In the genomic region with DNA sequence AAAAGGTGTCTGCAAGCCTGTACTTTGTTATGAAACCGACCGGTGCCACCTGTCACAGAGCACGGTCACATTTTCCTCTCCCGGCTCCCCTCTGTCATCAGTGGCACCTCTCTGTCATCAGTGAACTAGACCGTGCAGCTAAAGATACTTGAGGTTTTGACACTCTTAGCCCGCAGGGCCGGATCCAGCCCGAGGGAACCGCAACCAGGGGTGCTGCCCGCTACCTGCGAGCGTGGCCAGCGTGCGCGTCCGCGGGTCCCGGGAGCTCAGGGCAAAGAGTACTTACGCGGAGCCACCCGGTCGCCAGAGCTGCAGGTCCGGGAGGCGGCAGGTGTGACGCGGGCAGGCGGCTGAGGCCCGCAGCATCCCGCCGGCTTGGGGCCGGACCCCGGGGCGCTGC, we compare ENCODE assay signal across 9 mouse cellular contexts. TPM values are rescaled to one million over a fixed set of nuclear protein-coding genes. Genes with fewer than 3 reads are reported as not detected.
DNase-seq lines count a peak whose midpoint lies in the region; ATAC-seq and TF ChIP-seq lines count a peak whose summit lies in the region.
"Had no signal": no experiment of that assay in that cellular context is flagged by ENCODE, and none has a peak within 500 bp of the region (broad histone marks: within the 10 kb centered on the region; RNA-seq: fewer than 3 reads in every experiment).

No protein-coding gene starts in this region.

- peaks cover 4% of the 10 kb centered on the region; the same call in 1 of the 2 replicates for H3K4me1 ChIP-seq in lung, embryonic 14.5 days (ENCODE audit: insufficient read depth)
- peaks cover 13% of the 10 kb centered on the region for H3K4me1 ChIP-seq in forebrain, postnatal 0 days (ENCODE audit: insufficient read depth)
- no peaks in the 10 kb centered on the region for H3K4me1 ChIP-seq in intestine, postnatal 0 days (replicated peaks; ENCODE audit: control insufficient read depth, insufficient read depth, low read length)
- peaks cover 23% of the 10 kb centered on the region for H3K4me1 ChIP-seq in liver, embryonic 13.5 days (replicated peaks)

- WGBS in lung, embryonic 14.5 days: under 1% methylated on average over 33 of the region's 33 CpGs
- 4% methylated on average over 32 of the region's 33 CpGs for WGBS in forebrain, postnatal 0 days
- under 1% methylated on average over 33 of the region's 33 CpGs for WGBS in intestine, postnatal 0 days
- WGBS in liver, embryonic 13.5 days (ENCODE audit: insufficient replicate concordance): 3% methylated on average over 33 of the region's 33 CpGs

- no peak for ATAC-seq in lung, embryonic 14.5 days (ENCODE audit: insufficient read depth)
- no peak for ATAC-seq in forebrain, postnatal 0 days
- ATAC-seq in intestine, postnatal 0 days: no peak
- no peak for ATAC-seq in liver, embryonic 13.5 days (ENCODE audit: low read depth)

- TF ChIP-seq CTCF in lung, embryonic 14.5 days (IDR thresholded peaks at IDR 0.05; ENCODE audit: low read depth): no peak
- TF ChIP-seq CTCF in brain, embryonic 14.5 days (IDR thresholded peaks at IDR 0.05; ENCODE audit: borderline replicate concordance, extremely low read depth, insufficient read depth, insufficient read length): no peak
- TF ChIP-seq CTCF in forebrain, postnatal 0 days (IDR thresholded peaks at IDR 0.05; ENCODE audit: low read depth): no peak
- TF ChIP-seq CTCF in intestine, postnatal 0 days (IDR thresholded peaks at IDR 0.05; ENCODE audit: low read depth): no peak

- H3K36me3 ChIP-seq in lung, embryonic 14.5 days (ENCODE audit: insufficient read depth): peaks cover 12% of the 10 kb centered on the region; the same call in 1 of the 2 replicates
- 0 out of 2 replicates have a peak, but pooled peaks cover under 1% of the 10 kb centered on the region for H3K36me3 ChIP-seq in forebrain, postnatal 0 days (ENCODE audit: insufficient read depth)
- H3K36me3 ChIP-seq in intestine, postnatal 0 days (ENCODE audit: control insufficient read depth, insufficient read depth): no peaks in the 10 kb centered on the region
- H3K36me3 ChIP-seq in liver, embryonic 13.5 days: no peaks in the 10 kb centered on the region

- peak overlapping the region; percentile 52 for H3K9ac ChIP-seq in lung, embryonic 14.5 days
- peak overlapping the region; percentile 84 for H3K9ac ChIP-seq in forebrain, postnatal 0 days
- 0 out of 2 replicates have a peak overlapping the region, but pooled peaks have one; percentile 26 for H3K9ac ChIP-seq in intestine, postnatal 0 days (ENCODE audit: low read depth, low read length)
- peak overlapping the region; percentile 60 for H3K9ac ChIP-seq in liver, embryonic 13.5 days

- H3K27me3 ChIP-seq in lung, embryonic 14.5 days (ENCODE audit: insufficient read depth, low read length): peaks cover 26% of the 10 kb centered on the region
- no peaks in the 10 kb centered on the region for H3K27me3 ChIP-seq in forebrain, postnatal 0 days (ENCODE audit: insufficient read depth, low read length)
- H3K27me3 ChIP-seq in intestine, postnatal 0 days (replicated peaks; ENCODE audit: control insufficient read depth, insufficient read depth, low read length): peaks cover 12% of the 10 kb centered on the region
- H3K27me3 ChIP-seq in liver, embryonic 13.5 days: peaks cover 61% of the 10 kb centered on the region

- peak overlapping the region; percentile 46; the same call in 1 of the 2 replicates for H3K27ac ChIP-seq in lung, embryonic 14.5 days (ENCODE audit: low read depth)
- peak overlapping the region; percentile 94 for H3K27ac ChIP-seq in forebrain, postnatal 0 days (ENCODE audit: low read depth, low read length)
- no peak overlapping the region for H3K27ac ChIP-seq in intestine, postnatal 0 days (ENCODE audit: low read depth, low read length)
- H3K27ac ChIP-seq in liver, embryonic 13.5 days: no peak overlapping the region

- peak overlapping the region; percentile 91 for H3K4me2 ChIP-seq in lung, embryonic 14.5 days
- peak overlapping the region; percentile 93 for H3K4me2 ChIP-seq in forebrain, postnatal 0 days (ENCODE audit: low read depth)
- H3K4me2 ChIP-seq in intestine, postnatal 0 days (replicated peaks; ENCODE audit: low read depth): peak overlapping the region; percentile 94
- H3K4me2 ChIP-seq in liver, embryonic 13.5 days: peak overlapping the region; percentile 97

- TF ChIP-seq POLR2A in brain, embryonic 14.5 days (IDR thresholded peaks at IDR 0.05; ENCODE audit: borderline replicate concordance, extremely low read depth, insufficient read depth, insufficient read length, poor library complexity, severe bottlenecking): no peak

- peak; percentile 7 for DNase-seq in lung, embryonic 14.5 days
- DNase-seq in lung, postnatal 25 days (ENCODE audit: low spot score): no peak
- DNase-seq in brain, embryonic 14.5 days (ENCODE audit: low read depth): peak; percentile 33
- DNase-seq in forebrain, postnatal 0 days: peak; percentile 16
- no peak for DNase-seq in liver, embryonic 13.5 days
- DNase-seq in retina, postnatal 1 day: peak; percentile 46
- DNase-seq in adipocyte (ENCODE audit: low spot score): no peak

- no peaks in the 10 kb centered on the region for H3K9me3 ChIP-seq in lung, embryonic 14.5 days (ENCODE audit: low read depth, low read length)
- H3K9me3 ChIP-seq in forebrain, postnatal 0 days (ENCODE audit: low read length): no peaks in the 10 kb centered on the region
- no peaks in the 10 kb centered on the region for H3K9me3 ChIP-seq in intestine, postnatal 0 days (ENCODE audit: control insufficient read depth)
- no peaks in the 10 kb centered on the region for H3K9me3 ChIP-seq in liver, embryonic 13.5 days (replicated peaks)

- H3K4me3 ChIP-seq in lung, embryonic 14.5 days (ENCODE audit: low read depth, low read length): peak overlapping the region; percentile 97
- peak overlapping the region; percentile 96 for H3K4me3 ChIP-seq in forebrain, postnatal 0 days (ENCODE audit: low read depth, low read length)
- peak overlapping the region; percentile 69 for H3K4me3 ChIP-seq in intestine, postnatal 0 days (ENCODE audit: low read depth, low read length)
- peak overlapping the region; percentile 78 for H3K4me3 ChIP-seq in liver, embryonic 13.5 days (replicated peaks)

RNA-seq across cellular contexts. Expression of a gene that starts 0.8 kb away (rescaled TPM):
- polyA plus RNA-seq in lung, embryonic 14.5 days (2014; fragmentation: Nextera tagmentation; extraction: Ambion mirVana): 7.5 and 8.8 TPM in 2 replicates
- polyA plus RNA-seq in brain, embryonic 14.5 days (2012; rRNA removed): 27.1 and 36.6 TPM in 2 replicates
- total RNA-seq in forebrain, postnatal 0 days (2014; rRNA removed): 23.7 and 26.1 TPM in 2 replicates
- polyA plus RNA-seq in forebrain, postnatal 0 days (2015; fragmentation: Nextera tagmentation; extraction: Ambion mirVana): 38.2 and 45.4 TPM in 2 replicates
- polyA plus RNA-seq in intestine, postnatal 0 days (2015; fragmentation: Nextera tagmentation; extraction: Ambion mirVana): 3.3 TPM in 2 replicates
- polyA plus RNA-seq in liver, embryonic 13.5 days (2015; fragmentation: Nextera tagmentation; extraction: Ambion mirVana): 0.37 and 0.54 TPM in 2 replicates
- total RNA-seq: common myeloid progenitor, adult 5-6 weeks had no signal

RNA-seq across cellular contexts. Expression of a gene that starts 1.0 kb away (rescaled TPM):
- polyA plus RNA-seq in lung, embryonic 14.5 days (2014; fragmentation: Nextera tagmentation; extraction: Ambion mirVana): 90.7 and 98.9 TPM in 2 replicates
- polyA plus RNA-seq in brain, embryonic 14.5 days (2012; rRNA removed): 77.4 and 85.5 TPM in 2 replicates
- 27.5 and 27.6 TPM in 2 replicates for total RNA-seq in forebrain, postnatal 0 days (2014; rRNA removed)
- polyA plus RNA-seq in forebrain, postnatal 0 days (2015; fragmentation: Nextera tagmentation; extraction: Ambion mirVana): 35.6 and 52.7 TPM in 2 replicates
- polyA plus RNA-seq in intestine, postnatal 0 days (2015; fragmentation: Nextera tagmentation; extraction: Ambion mirVana): 34.7 and 36.7 TPM in 2 replicates
- 15.5 and 17.0 TPM in 2 replicates for polyA plus RNA-seq in liver, embryonic 13.5 days (2015; fragmentation: Nextera tagmentation; extraction: Ambion mirVana)

Comparison
In these comparisons a context has a peak if more than half of its experiments do, and no peak if none do; other contexts are left out.
1. DNase-seq: peak in lung, embryonic 14.5 days (single experiment), brain, embryonic 14.5 days (single experiment), forebrain, postnatal 0 days (single experiment) and retina, postnatal 1 day (single experiment); none in lung, postnatal 25 days (single experiment), liver, embryonic 13.5 days (single experiment) and adipocyte (single experiment).
2. H3K27ac ChIP-seq: peak in lung, embryonic 14.5 days (single experiment) and forebrain, postnatal 0 days (single experiment); none in intestine, postnatal 0 days (single experiment) and liver, embryonic 13.5 days (single experiment).
3. H3K9ac ChIP-seq: peak in every context shown above with its lines; median percentile 84 in forebrain, postnatal 0 days; 60 in liver, embryonic 13.5 days; 52 in lung, embryonic 14.5 days; 26 in intestine, postnatal 0 days.
4. Peak in every context shown above with its lines, with median percentiles within 50 percentile points of each other: H3K4me2 ChIP-seq and H3K4me3 ChIP-seq.